Mouse (Mus musculus) cortical plate, adult 2 months (tissue): ENCODE results near the gene Nck2.

Experiments used
- CTCF ChIP-seq: fragments of 200-500 bp; IDR thresholded peaks from 2 replicates; pipeline ENCODE4 v1.5.1; 2011; ENCODE audit warnings: mild to moderate bottlenecking, control low read depth, low read length; ENCODE audit not compliant: insufficient read depth; ENCODE audit errors: extremely low read depth
- POLR2A ChIP-seq: fragments of 200-500 bp; IDR thresholded peaks from 2 replicates; pipeline ENCODE4 v1.6.1; 2011; ENCODE audit warnings: mild to moderate bottlenecking, low read length, control low read depth; ENCODE audit not compliant: insufficient read depth; ENCODE audit errors: extremely low read depth

DNA sequence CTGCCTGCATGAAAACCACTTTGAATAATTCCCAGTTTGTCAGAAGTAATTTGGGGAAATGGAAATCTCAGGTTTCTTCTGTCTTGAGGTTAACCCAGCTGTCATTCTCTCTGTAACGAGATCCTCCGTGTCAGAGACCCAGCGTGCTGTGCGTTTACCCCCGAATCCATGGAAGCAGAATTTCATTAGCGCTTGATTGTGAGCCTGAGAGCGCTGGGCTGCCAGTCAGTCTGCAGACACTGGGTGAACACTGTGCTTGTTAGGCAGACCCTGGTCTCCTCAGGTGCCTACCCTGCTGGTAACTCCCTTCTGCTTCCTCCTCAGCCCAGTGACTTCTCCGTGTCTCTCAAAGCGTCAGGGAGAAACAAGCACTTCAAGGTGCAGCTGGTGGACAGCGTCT, 124.4 kb downstream of the Nck2 start:
- TF ChIP-seq POLR2A, result no peak
- no peak for TF ChIP-seq CTCF
